Mouse (Mus musculus) erythroblast, embryonic 14.5 days (primary cell): ENCODE measurements around the gene Hbb-bh1.

Experiments used
- GATA1 ChIP-seq: IDR thresholded peaks from 2 replicates; pipeline ENCODE4 v1.6.1; 2012; ENCODE audit warnings: low read length, inconsistent platforms, mixed read lengths
- TAL1 ChIP-seq: IDR thresholded peaks from 3 replicates; pipeline ENCODE4 v1.6.1; 2012; ENCODE audit warnings: low read length, inconsistent platforms, mixed read lengths

GRCm38 (mm10) chr7:103825536-103826254, 17.3 kb downstream of the Hbb-bh1 start:
- TF ChIP-seq GATA1 (no peak), TAL1 (no peak)
